Mouse (Mus musculus) frontal cortex, postnatal 25 days (tissue): ENCODE data around the gene Gpr137.

Experiments used
- DNase-seq, 2 experiments: peaks; one replicate each; pipeline ENCODE4 v3.0.0; 2022; ENCODE audit warnings: low spot score in 2 of 2

Gpr137 gene

GRCm38 (mm10) chr19:6973581-6974190 is 31.4 kb upstream of the Gpr137 start:
- no peak for DNase-seq

- no peak for DNase-seq
Observed at GRCm38 (mm10) chr19:6972247-6972917, 30.1 kb upstream of the Gpr137 start.

- DNase-seq = no peak
Observed at GRCm38 (mm10) chr19:6971644-6972043, 29.4 kb upstream of the Gpr137 start.

- no peak for DNase-seq
Observed at GRCm38 (mm10) chr19:6970460-6971085, 28.3 kb upstream of the Gpr137 start.

- DNase-seq = no peak
Observed at GRCm38 (mm10) chr19:6969665-6970381, 27.5 kb upstream of the Gpr137 start.

GRCm38 (mm10) chr19:6969291-6969664 is 27.0 kb upstream of the Gpr137 start:
- DNase-seq = no peak

- DNase-seq = no peak
Observed at GRCm38 (mm10) chr19:6968491-6969271, 26.4 kb upstream of the Gpr137 start.

DNA sequence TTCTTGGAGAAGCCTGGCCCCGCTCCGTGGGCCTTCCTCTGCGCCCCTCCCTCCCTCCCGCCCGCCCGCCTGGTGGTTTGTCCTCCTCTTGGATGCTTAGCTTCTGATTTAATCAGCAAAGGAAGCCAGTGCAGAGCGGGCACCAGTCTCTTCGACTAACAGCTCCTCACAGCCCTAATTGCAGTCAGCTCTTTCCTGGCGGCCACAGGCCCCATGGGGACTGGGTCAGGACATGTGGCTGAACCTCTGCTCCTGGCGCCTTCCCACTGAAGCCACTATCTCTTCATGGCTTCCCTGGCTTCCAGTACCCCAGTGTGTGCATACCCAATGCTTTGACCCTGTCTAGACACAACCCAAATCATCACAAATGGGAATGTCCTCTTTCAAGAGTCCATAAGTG is 14.2 kb upstream of the Gpr137 start:
- DNase-seq = no peak

- no peak for DNase-seq
Observed at GRCm38 (mm10) chr19:6955424-6955823, 13.1 kb upstream of the Gpr137 start.

DNA sequence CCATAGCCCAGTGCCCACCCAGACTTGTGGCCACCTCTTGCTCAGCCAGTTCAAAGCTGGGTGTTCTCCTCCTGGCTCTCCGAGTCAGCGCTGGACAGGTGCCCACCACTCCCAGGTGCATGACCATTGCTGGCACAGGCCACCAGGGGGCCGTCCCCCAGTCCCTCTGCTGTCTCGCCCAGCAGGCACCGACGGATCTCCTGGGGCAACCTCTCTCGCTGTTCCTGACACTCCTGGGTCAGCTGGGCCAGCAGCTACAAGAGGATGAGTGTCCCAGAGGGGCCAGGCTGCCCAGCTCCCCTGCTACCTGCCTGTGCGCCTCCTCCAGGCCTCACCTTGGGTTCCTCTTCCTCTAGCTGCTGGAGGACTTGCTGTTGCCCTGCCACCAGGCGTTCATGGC is 11.8 kb upstream of the Gpr137 start:
- DNase-seq = no peak

DNA sequence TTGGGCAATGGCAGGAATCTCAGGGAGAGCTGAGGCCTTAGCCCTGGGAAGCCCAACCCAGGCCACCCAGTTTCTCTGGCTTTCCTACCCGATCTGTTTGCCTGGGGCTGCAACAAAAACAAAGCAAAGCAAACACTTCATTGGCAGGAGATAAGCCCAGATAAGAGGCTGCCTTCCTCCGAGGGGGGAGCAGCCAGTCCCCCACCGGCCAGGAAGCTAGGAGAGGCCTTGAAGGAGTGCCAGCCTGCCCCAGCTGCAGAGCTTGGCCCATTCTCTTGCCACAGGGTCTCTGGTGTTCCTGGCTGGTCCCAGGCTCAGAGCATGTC is 10.4 kb upstream of the Gpr137 start:
- DNase-seq = no peak

DNA sequence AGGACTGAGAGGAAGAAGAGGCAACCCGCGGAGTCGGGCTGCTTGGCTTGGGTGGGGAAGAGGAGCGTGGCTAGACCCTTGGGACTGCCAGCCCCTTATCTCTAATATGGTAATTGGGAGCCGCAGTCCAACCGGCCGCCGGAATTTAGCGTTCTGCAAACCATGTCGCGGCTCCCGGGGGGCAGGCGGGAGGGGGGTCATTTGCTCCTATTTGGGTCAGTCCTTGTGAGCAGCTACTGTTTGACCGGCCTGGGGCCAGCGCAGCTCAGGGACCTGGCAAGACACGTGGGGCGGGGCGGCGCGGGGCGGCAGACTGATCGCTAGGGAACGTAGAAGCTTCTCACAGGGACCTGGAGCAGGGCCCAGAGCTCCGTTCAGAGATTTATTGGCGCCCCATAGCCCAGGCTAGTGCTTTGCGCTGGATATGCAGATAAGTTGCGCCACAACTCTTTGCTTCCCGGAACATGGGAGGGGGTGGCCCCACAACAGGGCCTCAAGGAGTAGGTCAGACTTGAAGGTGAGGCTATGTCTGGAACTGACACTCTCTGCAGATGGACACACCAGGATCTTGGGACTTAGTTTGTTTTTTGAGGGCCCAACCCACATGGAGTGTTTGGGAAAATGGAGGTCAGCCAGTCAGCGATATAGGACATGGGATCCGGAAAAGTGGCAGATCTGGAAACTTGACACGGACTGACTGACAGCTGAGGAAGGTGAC is 9.9 kb upstream of the Gpr137 start:
- peak; percentile 50 to 53 for DNase-seq

- DNase-seq = peak; percentile 80 to 82
Observed at GRCm38 (mm10) chr19:6951381-6951968, 9.2 kb upstream of the Gpr137 start.

GRCm38 (mm10) chr19:6950613-6951153 is 8.4 kb upstream of the Gpr137 start:
- DNase-seq = peak; percentile 39 to 47

DNA sequence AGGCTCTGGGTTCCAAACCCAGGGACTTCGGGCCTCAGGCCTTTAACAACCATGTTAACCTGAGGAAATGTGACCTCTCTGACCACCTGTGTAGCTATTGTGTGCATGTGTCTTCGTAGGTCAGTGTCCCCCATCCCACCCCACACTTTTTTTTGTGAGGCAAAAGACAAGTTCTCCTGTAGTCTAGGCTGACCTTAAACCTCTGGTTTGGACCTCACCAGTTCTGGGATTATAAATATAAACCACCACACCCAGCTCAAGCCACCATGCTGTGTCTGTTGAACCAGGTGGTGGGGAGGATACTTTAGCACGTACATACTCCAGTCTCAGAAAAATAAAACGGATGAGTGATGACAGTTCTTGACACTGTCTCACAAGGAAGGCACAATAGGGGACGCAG is 7.7 kb upstream of the Gpr137 start:
- no peak for DNase-seq

- no peak for DNase-seq
Observed at GRCm38 (mm10) chr19:6949532-6949931, 7.3 kb upstream of the Gpr137 start.

- no peak for DNase-seq
Observed at GRCm38 (mm10) chr19:6948186-6948585, 5.9 kb upstream of the Gpr137 start.

DNA sequence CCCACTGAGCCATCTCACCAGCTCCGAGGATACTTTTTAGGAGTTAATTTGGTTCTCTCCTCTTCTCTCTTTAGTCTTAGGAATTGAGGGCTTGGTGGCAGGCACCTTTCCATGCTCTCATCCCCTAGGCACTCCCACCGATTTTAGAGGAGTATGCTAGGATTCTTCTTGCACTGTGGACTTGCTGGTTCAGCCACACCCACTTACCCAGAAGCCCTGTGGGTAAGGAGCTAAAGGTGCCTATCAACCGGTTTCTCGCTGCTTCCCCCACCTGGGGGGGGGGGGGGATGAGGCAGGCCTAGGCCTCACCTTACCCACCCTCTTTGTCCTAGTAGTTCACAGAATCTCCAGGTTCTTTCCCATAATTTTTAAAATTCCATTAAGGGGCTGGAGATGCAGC is 5.5 kb upstream of the Gpr137 start:
- DNase-seq = no peak

- no peak for DNase-seq
Observed at GRCm38 (mm10) chr19:6943709-6944108, 1.4 kb upstream of the Gpr137 start.

DNA sequence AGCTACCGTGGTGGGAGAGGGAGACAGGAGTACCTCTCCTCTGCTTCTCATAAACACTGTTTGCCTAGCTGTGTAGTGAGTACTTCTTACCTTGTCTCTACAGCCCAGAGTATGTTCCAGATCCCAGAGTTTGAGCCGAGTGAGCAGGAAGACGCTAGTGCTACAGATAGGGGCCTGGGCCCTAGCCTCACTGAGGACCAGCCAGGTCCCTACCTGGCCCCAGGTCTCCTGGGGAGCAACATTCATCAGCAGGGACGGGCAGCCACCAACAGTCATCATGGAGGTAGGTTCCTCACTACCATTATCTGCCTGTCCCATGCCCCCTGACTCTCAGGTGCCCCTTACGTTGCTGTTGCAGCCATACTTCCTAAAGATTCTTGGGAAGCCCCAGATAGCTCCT is 484 bp upstream of the Gpr137 start:
- no peak for DNase-seq
